Mouse (Mus musculus): ENCODE results near the gene Eprs. TPM values are rescaled to one million over a fixed set of nuclear protein-coding genes. Genes with fewer than 3 reads are reported as not detected.

Eprs gene
- total RNA-seq, 1 experiment: 201 TPM

GRCm38 (mm10) chr1:185333651-185334050 lies 29.2 kb upstream of the Eprs start:
- DNase-seq (ENCODE audit: low read depth, low spot score): no peak
- H3K27ac ChIP-seq (ENCODE audit: insufficient read depth, low read depth, low read length, poor library complexity, severe bottlenecking): no peak overlapping the region
- H3K4me3 ChIP-seq (ENCODE audit: insufficient read depth in 1 of 2, low read depth in 1 of 2, low read length in 2 of 2, poor library complexity in 1 of 2, severe bottlenecking in 1 of 2): no peak overlapping the region
- TF ChIP-seq HCFC1 (IDR thresholded peaks at IDR 0.05; ENCODE audit: borderline replicate concordance, insufficient read depth, low read length) (no peak), MAFK (IDR thresholded peaks at IDR 0.05; ENCODE audit: insufficient read depth, low read depth, low read length) (no peak)
- no peaks in the 10 kb centered on the region for H3K9me3 ChIP-seq (ENCODE audit: control insufficient read depth, insufficient read depth, low read depth, low read length)
- no peak overlapping the region for H3K9ac ChIP-seq (ENCODE audit: insufficient read depth, low read depth, low read length, poor library complexity, severe bottlenecking)
- H3K4me1 ChIP-seq (ENCODE audit: control insufficient read depth in 2 of 2, insufficient read depth in 2 of 2, low read length in 2 of 2, poor library complexity in 1 of 2): peaks cover 2 to 8% of the 10 kb centered on the region in 2 experiments; a peak in 3 of 4 replicates
- H3K36me3 ChIP-seq (ENCODE audit: control insufficient read depth, insufficient read depth, low read length, poor library complexity, severe bottlenecking): peaks cover under 1% of the 10 kb centered on the region; the same call in 1 of the 2 replicates
- in situ Hi-C loops (cut with MboI; ENCODE audit: low sequenced_read_pairs in 2 of 2, unreplicated experiment in 2 of 2): no loop called here

GRCm38 (mm10) chr1:185334136-185334535 lies 28.7 kb upstream of the Eprs start:
- no peak overlapping the region for H3K27ac ChIP-seq (ENCODE audit: insufficient read depth, low read depth, low read length, poor library complexity, severe bottlenecking)

GRCm38 (mm10) chr1:185335231-185335765 lies 27.5 kb upstream of the Eprs start:
- TF ChIP-seq ZNF384 (IDR thresholded peaks at IDR 0.05; ENCODE audit: low read depth, low read length): no peak
- TF ChIP-seq ZC3H11A (IDR thresholded peaks at IDR 0.05; ENCODE audit: borderline replicate concordance, low read depth, low read length): no peak
- Histone ChIP-seq H3K27ac (ENCODE audit: insufficient read depth, low read depth, low read length, poor library complexity, severe bottlenecking) (no peak overlapping the region; the same call in 1 of the 2 replicates), H3K9ac (ENCODE audit: insufficient read depth, low read depth, low read length, poor library complexity, severe bottlenecking) (no peak overlapping the region), H3K4me3 (ENCODE audit: insufficient read depth in 1 of 2, low read depth in 1 of 2, low read length in 2 of 2, poor library complexity in 1 of 2, severe bottlenecking in 1 of 2) (no peak overlapping the region; a peak in 1 of 4 replicates), H3K36me3 (ENCODE audit: control insufficient read depth, insufficient read depth, low read length, poor library complexity, severe bottlenecking) (peaks cover 5% of the 10 kb centered on the region; the same call in 1 of the 2 replicates), H3K9me3 (ENCODE audit: control insufficient read depth, insufficient read depth, low read depth, low read length) (no peaks in the 10 kb centered on the region), H3K4me1 (ENCODE audit: control insufficient read depth in 2 of 2, insufficient read depth in 2 of 2, low read length in 2 of 2, poor library complexity in 1 of 2) (peaks cover 2 to 4% of the 10 kb centered on the region in 2 experiments; a peak in 2 of 4 replicates)
- no peak for DNase-seq (ENCODE audit: low read depth, low spot score)
- in situ Hi-C loops (cut with MboI; ENCODE audit: low sequenced_read_pairs in 2 of 2, unreplicated experiment in 2 of 2): no loop called here

More at GRCm38 (mm10) chr1:185334136-185334535, 28.7 kb upstream of the Eprs start:
- TF ChIP-seq ZNF384 (IDR thresholded peaks at IDR 0.05; ENCODE audit: low read depth, low read length) (no peak), HCFC1 (IDR thresholded peaks at IDR 0.05; ENCODE audit: borderline replicate concordance, insufficient read depth, low read length) (no peak), ZC3H11A (IDR thresholded peaks at IDR 0.05; ENCODE audit: borderline replicate concordance, low read depth, low read length) (no peak), CHD2 (IDR thresholded peaks at IDR 0.05; ENCODE audit: low read depth, low read length) (no peak), MAFK (IDR thresholded peaks at IDR 0.05; ENCODE audit: insufficient read depth, low read depth, low read length) (no peak)
- DNase-seq (ENCODE audit: low read depth, low spot score): no peak
- Histone ChIP-seq H3K4me3 (ENCODE audit: insufficient read depth in 1 of 2, low read depth in 1 of 2, low read length in 2 of 2, poor library complexity in 1 of 2, severe bottlenecking in 1 of 2) (no peak overlapping the region), H3K36me3 (ENCODE audit: control insufficient read depth, insufficient read depth, low read length, poor library complexity, severe bottlenecking) (peaks cover 2% of the 10 kb centered on the region; the same call in 1 of the 2 replicates), H3K4me1 (ENCODE audit: control insufficient read depth in 2 of 2, insufficient read depth in 2 of 2, low read length in 2 of 2, poor library complexity in 1 of 2) (peaks cover 2 to 8% of the 10 kb centered on the region in 2 experiments; a peak in 3 of 4 replicates), H3K9me3 (ENCODE audit: control insufficient read depth, insufficient read depth, low read depth, low read length) (no peaks in the 10 kb centered on the region), H3K9ac (ENCODE audit: insufficient read depth, low read depth, low read length, poor library complexity, severe bottlenecking) (no peak overlapping the region)
- in situ Hi-C loops (cut with MboI; ENCODE audit: low sequenced_read_pairs in 2 of 2, unreplicated experiment in 2 of 2): no loop called here

GRCm38 (mm10) chr1:185336535-185336934 lies 26.3 kb upstream of the Eprs start:
- H3K4me1 ChIP-seq (ENCODE audit: control insufficient read depth in 2 of 2, insufficient read depth in 2 of 2, low read length in 2 of 2, poor library complexity in 1 of 2): peaks cover 2 to 4% of the 10 kb centered on the region in 2 experiments; a peak in 2 of 4 replicates
- H3K9ac ChIP-seq (ENCODE audit: insufficient read depth, low read depth, low read length, poor library complexity, severe bottlenecking): no peak overlapping the region
- DNase-seq (ENCODE audit: low read depth, low spot score): no peak
- H3K4me3 ChIP-seq (ENCODE audit: insufficient read depth in 1 of 2, low read depth in 1 of 2, low read length in 2 of 2, poor library complexity in 1 of 2, severe bottlenecking in 1 of 2): no peak overlapping the region
- H3K9me3 ChIP-seq (ENCODE audit: control insufficient read depth, insufficient read depth, low read depth, low read length): no peaks in the 10 kb centered on the region
- in situ Hi-C loops (cut with MboI; ENCODE audit: low sequenced_read_pairs in 2 of 2, unreplicated experiment in 2 of 2): no loop called here
- peaks cover 10% of the 10 kb centered on the region for H3K36me3 ChIP-seq (ENCODE audit: control insufficient read depth, insufficient read depth, low read length, poor library complexity, severe bottlenecking)
- peak overlapping the region; percentile 36; the same call in 1 of the 2 replicates for H3K27ac ChIP-seq (ENCODE audit: insufficient read depth, low read depth, low read length, poor library complexity, severe bottlenecking)
- TF ChIP-seq ZNF384 (IDR thresholded peaks at IDR 0.05; ENCODE audit: low read depth, low read length) (no peak), MAFK (IDR thresholded peaks at IDR 0.05; ENCODE audit: insufficient read depth, low read depth, low read length) (no peak), CHD2 (IDR thresholded peaks at IDR 0.05; ENCODE audit: low read depth, low read length) (no peak)

- H3K9me3 ChIP-seq (ENCODE audit: control insufficient read depth, insufficient read depth, low read depth, low read length): no peaks in the 10 kb centered on the region
Measured at GRCm38 (mm10) chr1:185342441-185342840, 20.4 kb upstream of the Eprs start.

More at GRCm38 (mm10) chr1:185342441-185342840, 20.4 kb upstream of the Eprs start:
- Histone ChIP-seq H3K36me3 (ENCODE audit: control insufficient read depth, insufficient read depth, low read length, poor library complexity, severe bottlenecking) (peaks cover 28% of the 10 kb centered on the region), H3K9ac (ENCODE audit: insufficient read depth, low read depth, low read length, poor library complexity, severe bottlenecking) (no peak overlapping the region), H3K4me3 (ENCODE audit: insufficient read depth in 1 of 2, low read depth in 1 of 2, low read length in 2 of 2, poor library complexity in 1 of 2, severe bottlenecking in 1 of 2) (no peak overlapping the region), H3K27ac (ENCODE audit: insufficient read depth, low read depth, low read length, poor library complexity, severe bottlenecking) (no peak overlapping the region), H3K4me1 (ENCODE audit: control insufficient read depth in 2 of 2, insufficient read depth in 2 of 2, low read length in 2 of 2, poor library complexity in 1 of 2) (no peaks in the 10 kb centered on the region)
- in situ Hi-C loops (cut with MboI; ENCODE audit: low sequenced_read_pairs in 2 of 2, unreplicated experiment in 2 of 2): no loop called here
- TF ChIP-seq MAFK (IDR thresholded peaks at IDR 0.05; ENCODE audit: insufficient read depth, low read depth, low read length): no peak
- TF ChIP-seq HCFC1 (IDR thresholded peaks at IDR 0.05; ENCODE audit: borderline replicate concordance, insufficient read depth, low read length): no peak
- TF ChIP-seq CHD2 (IDR thresholded peaks at IDR 0.05; ENCODE audit: low read depth, low read length): no peak
- TF ChIP-seq ZC3H11A (IDR thresholded peaks at IDR 0.05; ENCODE audit: borderline replicate concordance, low read depth, low read length): no peak
- TF ChIP-seq ZNF384 (IDR thresholded peaks at IDR 0.05; ENCODE audit: low read depth, low read length): no peak
- DNase-seq (ENCODE audit: low read depth, low spot score): no peak

All from ES-E14 (cell line).